Mouse (Mus musculus) lung, postnatal 14 days (tissue): ENCODE results near the gene Zbtb48.

ENCODE experiments used
- DNase-seq: peaks from one replicate; pipeline ENCODE4 v3.0.0; 2021

The Zbtb48 gene

DNA sequence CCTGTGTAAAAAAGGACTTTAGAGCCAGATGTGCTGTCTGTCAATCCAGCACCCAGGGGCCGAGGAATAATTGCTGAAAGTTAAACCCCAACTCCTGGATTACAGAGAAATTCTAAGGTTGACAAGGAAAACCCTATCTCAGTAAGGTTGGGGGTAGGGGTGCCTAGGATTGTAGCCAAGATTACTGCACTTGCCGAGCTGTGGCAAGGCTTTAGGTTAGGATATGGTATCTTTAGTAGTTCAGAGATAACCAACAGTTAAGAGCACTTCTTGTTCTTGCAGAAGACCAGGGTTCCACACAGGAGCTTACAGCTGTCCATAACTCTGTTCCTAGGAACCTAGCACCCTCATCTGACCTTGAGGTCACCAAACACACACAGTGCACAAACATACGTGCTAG is 29.8 kb downstream of the Zbtb48 start:
- DNase-seq: no peak

DNA sequence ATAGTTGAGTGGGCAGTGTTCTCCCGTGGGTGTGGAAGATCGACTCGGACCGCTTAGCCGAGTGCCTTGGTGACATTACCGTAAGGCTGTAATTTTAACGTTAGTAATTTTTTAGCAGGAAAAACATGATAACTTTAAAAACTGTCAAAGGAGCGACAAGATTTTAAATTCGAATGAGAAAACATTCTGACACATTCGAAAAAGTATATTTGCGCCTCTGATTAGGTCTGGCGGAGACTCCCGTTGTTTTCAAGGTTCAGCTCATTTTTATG is 30.6 kb downstream of the Zbtb48 start:
- DNase-seq: no peak

DNA sequence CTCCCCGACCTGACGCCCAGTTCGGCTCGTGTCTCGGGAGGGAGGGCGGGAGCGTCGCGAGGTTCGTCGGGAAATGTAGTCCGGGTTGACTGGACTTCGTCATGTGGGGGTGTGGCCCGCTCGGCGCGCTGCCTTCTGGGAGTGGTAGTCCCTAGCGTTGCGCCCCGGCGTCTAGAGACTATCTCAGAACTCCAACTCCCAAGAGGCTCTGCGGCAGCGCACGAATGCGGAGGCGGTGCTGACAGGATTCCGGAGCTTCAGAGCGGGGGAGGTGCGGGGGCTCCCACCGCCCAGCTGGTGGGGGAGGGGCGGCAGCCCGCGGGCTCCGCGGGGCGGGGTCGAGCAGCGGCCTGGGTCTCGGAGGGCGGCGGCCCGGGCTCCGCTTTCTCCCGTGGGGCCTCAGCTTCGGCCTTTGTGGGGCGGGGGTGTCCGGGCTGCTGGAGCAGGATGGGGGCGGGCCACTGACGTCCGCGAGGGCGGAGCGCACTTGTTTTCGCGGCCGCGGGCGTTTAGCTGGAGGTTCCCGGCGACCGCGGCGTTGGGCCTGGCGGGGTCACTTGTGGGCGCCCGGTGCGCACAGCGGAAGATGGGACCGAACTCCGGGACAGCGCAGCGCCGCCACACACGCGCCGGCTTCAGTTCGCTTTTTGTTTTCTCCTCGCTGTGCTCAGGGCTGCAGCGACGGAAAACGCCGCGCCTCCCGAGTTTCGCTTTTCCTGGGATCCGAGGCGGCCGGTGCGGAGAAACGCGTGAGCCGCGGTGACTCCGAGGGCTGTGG is 31.1 kb downstream of the Zbtb48 start, which contains the start of gene Phf13:
Gene Phf13, minus strand, starts transcription at position 86 of the 778 bp plus-strand sequence.
- DNase-seq: peak; percentile 99

DNA sequence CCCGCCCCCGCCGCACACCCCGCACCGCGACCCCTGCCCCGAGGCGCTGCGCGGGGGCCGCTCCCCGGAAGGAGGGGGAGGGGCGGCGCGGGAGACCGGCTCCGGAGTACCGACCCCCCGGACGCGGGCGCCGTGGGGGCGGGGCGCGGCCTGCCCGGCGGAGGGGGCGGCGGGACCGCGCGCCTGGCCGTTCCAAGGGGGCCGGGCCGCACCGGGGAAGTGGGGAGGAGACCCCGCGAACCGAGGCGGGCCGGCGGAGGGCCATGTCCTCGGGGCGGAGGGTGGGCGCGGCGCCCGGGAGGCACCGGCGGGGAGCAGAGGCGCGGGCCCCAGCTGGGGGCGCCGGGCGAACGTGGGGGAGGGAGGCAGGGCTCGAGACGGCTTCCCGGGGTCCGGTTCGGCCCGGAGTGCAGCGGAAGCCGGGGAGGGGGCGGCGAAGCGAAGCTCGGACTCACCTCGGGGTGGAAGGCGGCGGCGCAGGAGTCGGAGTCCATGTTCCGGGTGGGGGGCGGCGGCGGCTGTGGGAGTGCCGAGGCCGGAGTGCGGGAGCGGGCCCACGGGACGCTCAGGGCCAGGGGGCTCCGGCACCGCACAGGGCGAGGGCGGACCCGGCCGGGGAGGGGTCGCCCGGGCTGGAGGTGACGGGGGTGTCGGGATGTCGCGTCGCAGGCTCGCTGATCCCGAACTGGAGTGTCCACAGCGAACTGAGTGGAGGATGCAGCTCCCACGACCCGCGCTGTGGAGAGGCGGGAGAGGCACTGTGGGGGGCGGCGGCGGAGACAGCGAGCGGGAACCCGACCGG is 31.9 kb downstream of the Zbtb48 start:
- no peak for DNase-seq

DNA sequence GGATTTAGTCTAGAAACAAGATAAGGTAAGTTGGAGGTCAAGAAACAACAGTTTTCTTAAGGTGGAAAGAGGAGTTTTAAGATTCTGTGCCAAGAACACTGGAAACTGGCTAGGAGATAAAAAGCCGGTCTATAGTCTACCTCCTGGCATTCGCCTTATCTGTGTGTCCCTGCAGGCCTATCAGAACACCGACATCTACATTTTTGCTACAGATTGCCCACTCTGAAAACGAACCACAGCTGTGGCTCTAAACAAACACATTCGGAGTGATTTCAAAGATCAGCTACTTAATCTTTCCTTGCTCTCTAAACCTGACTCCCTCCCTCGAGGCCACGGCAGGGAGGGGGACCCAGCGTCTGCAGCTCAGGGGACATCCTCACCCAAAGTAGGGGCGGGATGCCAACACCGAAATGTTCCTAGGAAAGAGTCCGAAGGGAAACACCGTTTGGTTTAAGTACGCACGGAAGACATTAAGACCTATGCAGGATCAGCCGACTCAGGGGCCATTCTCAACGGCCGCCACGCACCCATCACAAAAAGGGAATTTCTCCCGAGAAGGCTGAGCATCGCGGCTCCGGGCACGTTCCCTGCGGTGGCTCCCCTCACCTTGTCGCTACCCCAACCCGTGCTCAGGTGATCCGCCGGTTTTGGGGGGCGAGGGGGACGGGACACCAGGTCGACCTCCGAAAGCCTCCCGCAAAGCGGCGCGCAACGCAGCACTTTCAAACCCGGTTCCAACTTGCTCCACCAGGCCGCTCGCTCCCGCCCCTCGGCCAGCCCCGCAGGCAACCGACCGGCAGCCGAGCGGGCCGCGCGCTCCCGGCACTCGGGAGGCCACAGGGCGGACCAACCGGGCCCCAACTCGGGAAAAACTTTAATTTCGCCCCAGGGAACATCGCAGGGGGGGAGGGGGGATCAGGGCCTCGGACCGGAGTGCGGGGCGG is 33.0 kb downstream of the Zbtb48 start:
- no peak for DNase-seq

DNA sequence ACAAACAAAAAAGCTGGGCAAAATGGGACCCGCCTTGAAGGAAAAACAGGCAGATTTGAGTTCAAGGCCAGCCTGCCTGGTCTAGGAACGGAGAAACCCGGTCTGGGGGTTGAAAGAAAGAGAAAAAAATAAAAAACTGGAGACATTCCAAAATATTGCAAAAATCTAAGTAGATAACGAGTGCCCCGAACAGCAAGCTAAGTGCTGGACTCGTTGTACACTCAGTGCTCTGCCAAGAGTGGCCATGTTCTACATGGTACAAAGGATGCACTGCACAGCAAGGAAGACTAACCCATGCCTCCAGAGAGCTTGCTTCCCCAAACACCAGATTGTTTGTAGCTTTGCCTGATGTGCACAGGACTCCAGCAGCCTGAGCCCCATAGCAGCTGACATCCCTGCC is 34.4 kb downstream of the Zbtb48 start:
- no peak for DNase-seq

DNA sequence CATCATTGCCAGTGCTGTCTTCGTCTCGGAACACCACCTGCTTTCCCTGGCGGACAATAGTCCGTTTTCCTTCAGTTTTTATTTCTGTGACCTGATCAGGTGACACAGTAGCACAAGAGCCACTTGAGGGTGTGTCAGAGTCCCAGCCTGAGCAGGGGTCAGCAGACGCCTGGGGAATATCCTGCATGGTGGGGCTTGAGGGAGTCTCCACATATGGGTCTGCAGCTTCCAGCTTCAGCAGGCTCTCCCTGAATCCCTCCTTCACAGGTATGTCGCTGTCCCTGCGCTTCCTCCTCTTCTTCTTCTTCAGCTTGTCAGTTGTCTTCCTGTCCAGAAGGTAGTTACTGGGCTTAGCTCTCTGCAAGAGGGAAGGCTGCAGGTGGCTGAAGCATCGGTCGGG is 35.4 kb downstream of the Zbtb48 start:
- no peak for DNase-seq

DNA sequence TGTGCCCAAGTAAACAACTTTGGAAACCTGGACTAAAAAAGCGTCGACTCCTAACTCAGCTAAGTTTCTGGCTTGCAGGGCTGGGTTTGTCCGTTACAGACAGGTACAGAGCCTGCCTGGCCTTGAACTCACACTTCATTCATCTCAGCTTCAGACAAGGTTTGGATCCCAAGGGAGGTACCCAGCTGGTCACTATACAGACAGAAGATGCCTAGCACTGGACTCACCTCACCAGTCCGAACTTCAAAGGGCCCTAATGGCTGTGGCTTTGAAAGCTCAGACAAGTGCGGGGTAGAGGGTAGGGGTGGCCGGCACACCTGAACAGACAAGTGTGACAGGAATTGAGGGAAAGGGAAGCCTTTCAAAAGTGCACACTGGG is 38.4 kb downstream of the Zbtb48 start:
- DNase-seq: no peak

DNA sequence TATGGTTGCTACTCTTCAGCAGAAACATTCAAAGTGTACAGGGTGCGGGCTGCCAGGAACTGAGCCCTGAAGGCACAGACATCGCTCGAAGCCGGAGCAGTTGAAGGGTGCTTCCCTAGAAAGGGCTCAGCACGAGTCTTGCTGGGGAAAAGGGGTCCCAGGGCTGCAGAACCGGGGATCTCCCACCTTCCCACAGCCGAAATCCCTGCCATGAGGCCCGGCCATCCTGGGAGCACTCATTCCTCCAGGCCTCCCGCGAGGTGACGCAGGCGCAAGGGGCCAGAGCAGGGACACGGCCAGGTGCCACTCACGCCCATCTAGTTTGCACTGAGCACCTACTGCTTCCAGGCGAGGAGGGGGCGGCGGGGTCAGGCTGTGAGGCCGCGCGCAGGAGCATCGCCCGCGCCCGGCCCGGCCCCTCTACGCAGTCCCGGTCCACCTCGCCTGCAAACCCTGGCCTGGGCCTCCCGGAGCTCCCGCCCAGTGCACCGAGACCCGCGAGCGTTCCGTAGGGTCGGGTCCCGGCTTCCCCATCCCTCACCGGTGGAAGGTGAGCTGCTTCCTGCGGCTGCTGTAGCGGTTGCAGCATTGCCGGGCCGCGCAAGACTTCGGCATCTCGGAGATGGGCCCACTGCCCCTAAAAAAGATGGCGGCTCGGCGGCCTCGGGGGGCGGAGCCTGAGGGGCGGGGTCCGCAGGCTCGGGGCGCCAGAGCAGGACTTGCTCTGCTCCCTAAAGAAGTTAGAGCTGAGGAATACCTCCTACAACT is 38.9 kb downstream of the Zbtb48 start, which contains the start of gene Thap3:
Gene Thap3, minus strand, starts transcription at position 656 of the 768 bp plus-strand sequence.
- peak; percentile 83 for DNase-seq

DNA sequence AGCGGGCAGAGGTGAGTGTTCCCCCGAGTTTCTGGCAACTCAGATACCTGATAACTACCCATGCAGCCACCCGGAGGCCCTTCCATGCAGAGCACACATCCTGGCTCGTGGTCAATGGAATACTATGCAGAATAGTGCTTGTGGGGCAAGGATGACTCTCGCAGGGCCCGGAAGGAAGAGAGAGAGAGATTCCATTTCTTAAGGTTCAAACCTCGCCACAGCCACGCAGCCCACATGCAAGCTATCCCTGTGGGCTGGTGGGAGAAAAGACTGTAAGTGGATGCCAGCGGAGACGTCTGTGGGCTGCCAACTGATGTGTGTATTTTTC is 39.5 kb downstream of the Zbtb48 start:
- no peak for DNase-seq

DNA sequence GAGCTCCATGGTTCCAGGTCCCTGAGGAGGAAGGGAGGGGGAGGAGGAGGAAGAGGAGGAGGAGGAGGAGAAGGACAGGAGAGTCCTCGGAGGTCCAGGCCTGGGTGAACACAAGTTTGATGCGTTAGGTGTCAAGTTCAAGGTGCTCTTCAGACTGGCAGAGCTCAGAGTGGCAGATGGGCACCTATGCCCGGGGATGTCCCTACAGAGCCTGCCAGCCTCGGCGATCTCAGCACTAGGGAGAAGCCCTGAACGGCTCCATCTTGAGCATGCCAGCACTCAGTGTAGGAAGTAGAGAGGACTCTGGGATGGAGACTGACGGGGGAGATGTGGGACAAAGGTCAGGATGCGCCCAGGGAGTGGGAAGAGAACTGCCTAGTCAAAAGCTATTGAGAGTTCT is 40.8 kb downstream of the Zbtb48 start:
- DNase-seq: no peak

DNA sequence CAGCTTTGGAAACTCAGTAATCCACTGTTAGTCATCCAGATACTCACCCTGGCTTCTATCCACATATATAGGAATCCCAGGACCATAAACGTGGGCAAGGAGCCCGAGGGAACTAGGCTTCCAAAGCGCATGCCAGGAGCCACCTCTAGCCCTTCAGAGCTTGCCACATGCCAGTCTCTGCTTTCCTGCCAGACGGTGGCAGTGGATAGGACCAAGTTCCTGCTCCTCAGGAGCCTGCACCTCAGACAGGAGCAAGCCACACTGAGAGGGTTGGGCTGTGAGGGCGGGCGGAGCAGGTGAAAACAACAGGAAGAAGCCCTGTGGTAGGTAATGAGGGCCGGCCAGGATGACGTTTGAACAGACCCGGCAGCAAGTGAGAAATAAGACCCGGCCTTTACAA is 41.6 kb downstream of the Zbtb48 start:
- DNase-seq: no peak

DNA sequence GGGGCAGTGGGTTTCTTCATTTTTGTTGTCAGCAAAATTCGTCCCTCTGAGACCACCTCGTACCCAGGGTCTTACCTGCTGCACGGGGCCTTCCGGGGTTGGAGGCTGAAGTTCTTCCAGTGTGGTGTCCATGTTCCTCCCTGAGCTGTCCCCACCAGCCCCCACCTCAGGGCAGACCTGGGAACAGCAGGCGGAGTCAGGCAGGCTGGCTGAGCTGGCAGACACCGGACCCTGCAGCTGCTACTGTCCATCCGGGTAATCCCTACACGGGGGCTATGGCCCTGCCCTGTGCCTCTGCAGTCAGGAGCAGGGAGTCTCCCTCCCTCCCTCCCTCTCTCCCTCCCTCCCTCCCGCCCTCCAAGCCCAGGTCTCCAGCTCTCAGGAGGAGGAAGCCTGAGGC is 43.9 kb downstream of the Zbtb48 start:
- no peak for DNase-seq

DNA sequence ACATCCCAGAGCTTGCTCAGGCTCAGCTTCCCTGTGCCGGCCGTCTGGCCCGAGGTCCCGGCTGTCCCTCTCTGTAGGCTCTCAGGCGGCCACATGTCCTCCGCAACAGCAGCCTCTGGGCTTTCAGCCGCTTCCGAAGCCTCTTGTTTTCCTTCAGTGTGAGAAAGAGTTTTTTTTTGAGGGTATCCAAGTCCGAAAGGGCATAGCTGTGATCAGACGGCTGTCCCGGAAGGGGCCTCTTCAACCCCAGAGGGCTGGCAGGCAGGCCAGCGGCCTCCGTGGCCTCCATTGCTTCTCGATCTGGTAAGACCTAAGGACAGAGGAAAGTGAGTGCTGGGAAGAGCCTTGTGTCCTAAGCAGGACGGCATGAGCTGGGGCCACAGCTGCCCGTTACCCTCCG is 44.4 kb downstream of the Zbtb48 start:
- no peak for DNase-seq

DNA sequence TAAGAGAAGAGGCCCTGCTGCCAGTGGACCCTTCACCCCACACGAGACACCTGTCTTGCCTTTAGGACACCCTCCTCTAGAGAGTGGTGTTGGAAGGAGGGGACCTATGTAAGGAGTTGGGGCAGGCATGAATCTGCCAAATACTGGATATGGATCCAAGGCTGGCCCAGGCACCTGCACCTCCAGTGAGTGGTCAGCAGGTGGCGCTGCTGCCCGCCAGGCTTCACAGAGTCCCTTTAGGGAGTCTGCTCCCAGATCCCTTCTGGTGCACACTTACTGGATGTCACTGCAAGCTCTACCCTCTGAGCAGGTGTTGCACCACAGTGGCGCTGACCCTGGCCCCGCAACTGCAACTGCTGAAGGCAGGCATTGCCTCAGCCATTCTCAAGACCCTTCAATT is 46.1 kb downstream of the Zbtb48 start:
- peak; percentile 83 for DNase-seq

DNA sequence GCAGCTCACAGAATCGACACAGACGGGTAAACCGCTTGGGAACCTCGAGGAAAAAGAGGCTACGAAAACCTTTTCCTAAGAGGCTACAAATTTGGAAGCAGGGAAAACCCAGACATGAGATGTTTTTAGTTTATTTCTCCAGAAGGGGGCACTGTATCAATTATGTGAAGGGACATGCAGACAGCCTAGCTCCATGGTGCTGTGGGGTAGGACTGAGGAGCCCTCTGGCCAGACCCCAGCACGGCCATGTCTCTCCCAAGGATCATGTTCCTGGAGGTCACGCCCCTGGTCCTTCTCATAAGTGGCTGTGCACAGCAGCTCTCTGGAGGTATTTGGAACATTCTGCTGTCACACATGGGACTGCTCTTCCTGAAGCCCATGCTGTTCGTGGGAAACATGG is 46.8 kb downstream of the Zbtb48 start:
- DNase-seq: no peak

DNA sequence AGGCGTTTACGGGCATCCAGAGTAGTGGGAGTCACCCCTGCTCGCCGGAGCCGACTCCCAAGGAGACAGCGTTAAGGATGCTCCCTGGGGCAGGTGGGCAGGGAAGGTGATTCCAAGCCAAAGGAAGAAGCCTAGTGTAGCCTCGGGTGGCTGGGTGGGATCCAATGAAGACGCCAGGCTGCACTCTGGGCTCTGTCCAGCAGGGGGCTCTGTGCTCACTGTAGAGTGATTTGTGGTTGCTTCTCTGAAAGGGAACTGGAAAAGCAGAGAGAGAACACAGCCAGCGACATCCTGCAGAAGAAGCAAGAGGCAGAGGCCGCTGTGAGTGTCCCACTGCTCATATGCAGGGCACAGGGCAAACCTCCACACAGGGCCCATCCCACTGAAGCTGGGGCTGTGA is 49.7 kb downstream of the Zbtb48 start:
- peak; percentile 91 for DNase-seq

DNA sequence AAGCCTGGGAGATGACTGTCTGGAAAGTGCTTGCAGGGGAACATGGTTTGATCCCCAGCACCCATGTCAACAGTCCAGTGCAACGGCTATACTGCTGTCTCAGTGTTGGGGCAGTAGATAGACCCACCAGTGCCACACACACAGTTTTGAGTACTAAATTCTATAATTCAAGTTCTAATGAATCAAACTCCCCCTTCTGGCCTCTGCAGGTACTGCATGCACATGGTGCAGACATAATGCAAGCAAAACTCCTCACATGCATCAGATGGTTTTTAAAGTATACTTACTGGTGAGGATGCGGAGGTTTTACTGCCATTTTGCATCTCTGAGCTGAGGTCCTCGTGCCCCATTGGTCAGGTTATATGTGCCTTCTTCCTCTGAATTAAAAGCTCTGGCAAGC is 52.0 kb downstream of the Zbtb48 start:
- DNase-seq: peak; percentile 26

DNA sequence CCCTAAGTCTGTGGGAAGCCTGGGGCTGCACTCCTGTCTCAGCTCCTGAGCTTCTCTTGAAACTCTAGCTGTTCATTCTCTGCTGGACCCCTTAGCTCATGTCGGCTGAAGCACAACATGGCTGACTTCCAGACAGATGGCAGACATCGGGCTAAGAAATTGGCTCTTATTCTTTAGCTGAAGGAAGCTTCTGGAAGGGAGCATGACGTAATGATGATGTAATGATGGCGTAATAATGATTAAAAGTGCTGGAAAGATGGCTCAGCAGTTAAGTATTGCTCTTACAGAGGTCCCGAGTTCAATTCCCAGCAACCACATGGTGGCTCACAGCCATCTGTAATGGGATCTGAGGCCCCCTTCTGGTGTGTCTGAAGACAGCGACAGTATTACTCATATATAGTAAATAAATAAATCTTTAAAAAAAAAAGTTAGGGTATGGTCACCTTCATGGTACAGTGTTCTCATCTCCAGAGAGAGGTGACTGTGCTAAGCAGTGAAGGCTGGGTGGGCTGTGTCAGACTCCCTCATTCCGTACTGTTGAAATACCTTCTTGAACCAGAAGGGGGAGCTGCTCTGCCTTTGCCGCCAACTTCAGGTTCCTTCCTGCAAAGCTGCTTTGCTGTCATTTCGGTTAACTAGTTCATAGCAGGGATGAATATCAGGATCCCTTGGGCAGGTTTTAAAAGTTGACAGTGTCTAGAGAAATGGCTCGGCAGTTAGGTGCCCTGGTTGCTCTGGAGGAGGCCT is 55.1 kb downstream of the Zbtb48 start:
- DNase-seq: peak; percentile 28
